Mouse (Mus musculus) limb, embryonic 15.5 days (tissue): ENCODE measurements at regions not wholly inside any gene's neighbourhood (a gene's known extent, or its start where the extent isn't known, plus 50 kb on each side); places are given as distances from the start of the nearest gene placed in this dataset.

Source experiments
- ATAC-seq: fragments of 200-750 bp; cut with Nextera tagmentation; 2 replicates; pipeline ENCODE4 v1.8.0; 2017; ENCODE audit warnings: low read depth, moderate TSS enrichment; ENCODE audit not compliant: insufficient number of reproducible peaks, low FRiP score, low TSS enrichment
- H3K27ac ChIP-seq: fragments of 300-500 bp; sonication (generic); 2 replicates; pipeline ENCODE4 v1.5.1; 2015; ENCODE audit warnings: moderate library complexity, mild to moderate bottlenecking, inconsistent platforms
- H3K27me3 ChIP-seq: fragments of 300-500 bp; sonication (generic); 2 replicates; pipeline ENCODE4 v1.6.1; 2015; ENCODE audit warnings: inconsistent platforms
- H3K36me3 ChIP-seq: fragments of 300-500 bp; sonication (generic); 2 replicates; pipeline ENCODE4 v1.6.1; 2015; ENCODE audit warnings: inconsistent platforms
- H3K4me1 ChIP-seq: fragments of 300-500 bp; sonication (generic); 2 replicates; pipeline ENCODE4 v1.6.1; 2015; ENCODE audit warnings: inconsistent platforms
- H3K4me2 ChIP-seq: fragments of 300-500 bp; sonication (generic); 2 replicates; pipeline ENCODE4 v1.6.1; 2015; ENCODE audit warnings: mild to moderate bottlenecking, inconsistent platforms
- H3K4me3 ChIP-seq: fragments of 300-500 bp; sonication (generic); 2 replicates; pipeline ENCODE4 v1.5.1; 2015; ENCODE audit warnings: mild to moderate bottlenecking, inconsistent platforms
- H3K9ac ChIP-seq: fragments of 300-500 bp; sonication (generic); 2 replicates; pipeline ENCODE4 v1.6.1; 2015; ENCODE audit warnings: inconsistent platforms
- H3K9me3 ChIP-seq: fragments of 300-500 bp; sonication (generic); 2 replicates; pipeline ENCODE4 v1.6.1; 2016; ENCODE audit warnings: inconsistent platforms
- WGBS: fragments of 180-500 bp; shearing (Covaris S2); methylation state at CpG from one replicate; pipeline ENCODE4 v1.1.7; 2015; 5-methylcytosine and 5-hydroxymethylcytosine counted together

- no peak for ATAC-seq
- Histone ChIP-seq H3K4me2 (no peak overlapping the region), H3K36me3 (no peaks in the 10 kb centered on the region), H3K9me3 (no peaks in the 10 kb centered on the region), H3K9ac (no peak overlapping the region), H3K4me1 (no peaks in the 10 kb centered on the region), H3K4me3 (no peak overlapping the region), H3K27me3 (no peaks in the 10 kb centered on the region), H3K27ac (no peak overlapping the region)
- 74% methylated on average over 8 of the region's 8 CpGs for WGBS
Observed at GRCm38 (mm10) chr10:83906751-83907150, 184.1 kb downstream of the 1500009L16Rik start.

GRCm38 (mm10) chr10:83910649-83911370, 188.1 kb downstream of the 1500009L16Rik start:
- Histone ChIP-seq H3K36me3 (no peaks in the 10 kb centered on the region), H3K9me3 (no peaks in the 10 kb centered on the region), H3K27ac (no peak overlapping the region), H3K9ac (no peak overlapping the region), H3K4me3 (no peak overlapping the region), H3K4me1 (peaks cover 13% of the 10 kb centered on the region), H3K27me3 (no peaks in the 10 kb centered on the region), H3K4me2 (no peak overlapping the region)
- 77% methylated on average over 10 of the region's 10 CpGs for WGBS
- no peak for ATAC-seq

- Histone ChIP-seq H3K4me1 (peaks cover 14% of the 10 kb centered on the region), H3K9me3 (no peaks in the 10 kb centered on the region), H3K27me3 (no peaks in the 10 kb centered on the region), H3K27ac (peak overlapping the region; percentile 51), H3K9ac (no peak overlapping the region), H3K4me2 (no peak overlapping the region), H3K36me3 (no peaks in the 10 kb centered on the region), H3K4me3 (no peak overlapping the region)
- no peak for ATAC-seq
- 16% methylated on average over 12 of the region's 12 CpGs for WGBS
Observed at GRCm38 (mm10) chr10:83914401-83915132, 191.9 kb downstream of the 1500009L16Rik start.

- Histone ChIP-seq H3K4me1 (peaks cover 14% of the 10 kb centered on the region), H3K4me3 (no peak overlapping the region), H3K4me2 (no peak overlapping the region), H3K27ac (peak overlapping the region; percentile 51), H3K27me3 (no peaks in the 10 kb centered on the region), H3K9me3 (no peaks in the 10 kb centered on the region), H3K36me3 (no peaks in the 10 kb centered on the region), H3K9ac (no peak overlapping the region)
- WGBS, result 18% methylated on average over 9 of the region's 9 CpGs
- no peak for ATAC-seq
Observed at GRCm38 (mm10) chr10:83915133-83915730, 192.6 kb downstream of the 1500009L16Rik start.

- 29% methylated on average over 4 of the region's 4 CpGs for WGBS
- H3K4me2 ChIP-seq, result no peak overlapping the region
- H3K27me3 ChIP-seq, result no peaks in the 10 kb centered on the region
- no peaks in the 10 kb centered on the region for H3K9me3 ChIP-seq
- peaks cover 5% of the 10 kb centered on the region for H3K4me1 ChIP-seq
- no peak overlapping the region for H3K4me3 ChIP-seq
- ATAC-seq, result no peak
- peak overlapping the region; percentile 74 for H3K27ac ChIP-seq
- H3K9ac ChIP-seq, result no peak overlapping the region
- no peaks in the 10 kb centered on the region for H3K36me3 ChIP-seq
Observed at GRCm38 (mm10) chr10:83926990-83927389, 204.3 kb downstream of the 1500009L16Rik start.

- no peak overlapping the region for H3K4me2 ChIP-seq
- no peak overlapping the region for H3K9ac ChIP-seq
- ATAC-seq, result no peak
- no peaks in the 10 kb centered on the region for H3K9me3 ChIP-seq
- WGBS, result 50% methylated on average over 2 of the region's 2 CpGs
- no peaks in the 10 kb centered on the region for H3K27me3 ChIP-seq
- peak overlapping the region; percentile 74 for H3K27ac ChIP-seq
- H3K36me3 ChIP-seq, result no peaks in the 10 kb centered on the region
- no peak overlapping the region for H3K4me3 ChIP-seq
- H3K4me1 ChIP-seq, result peaks cover 5% of the 10 kb centered on the region
Observed at GRCm38 (mm10) chr10:83927554-83927953, 204.9 kb downstream of the 1500009L16Rik start.

GRCm38 (mm10) chr10:83931758-83932157, 209.1 kb downstream of the 1500009L16Rik start:
- Histone ChIP-seq H3K4me3 (no peak overlapping the region), H3K27ac (no peak overlapping the region), H3K9me3 (no peaks in the 10 kb centered on the region), H3K4me2 (no peak overlapping the region), H3K4me1 (peaks cover 7% of the 10 kb centered on the region), H3K36me3 (no peaks in the 10 kb centered on the region), H3K9ac (no peak overlapping the region), H3K27me3 (no peaks in the 10 kb centered on the region)
- no peak for ATAC-seq
- 79% methylated on average over 3 of the region's 3 CpGs for WGBS

- H3K4me3 ChIP-seq, result no peak overlapping the region
- 0 out of 2 replicates have a peak, but pooled peaks cover 7% of the 10 kb centered on the region for H3K4me1 ChIP-seq
- no peak overlapping the region for H3K27ac ChIP-seq
- no peaks in the 10 kb centered on the region for H3K27me3 ChIP-seq
- no peak overlapping the region for H3K4me2 ChIP-seq
- 72% methylated on average over 7 of the region's 7 CpGs for WGBS
- H3K9ac ChIP-seq, result no peak overlapping the region
- ATAC-seq, result no peak
- no peaks in the 10 kb centered on the region for H3K36me3 ChIP-seq
- H3K9me3 ChIP-seq, result no peaks in the 10 kb centered on the region
Observed at GRCm38 (mm10) chr10:83933201-83933600, 210.5 kb downstream of the 1500009L16Rik start.

GRCm38 (mm10) chr10:83934498-83934897, 211.8 kb downstream of the 1500009L16Rik start:
- H3K36me3 ChIP-seq, result no peaks in the 10 kb centered on the region
- H3K4me1 ChIP-seq, result 0 out of 2 replicates have a peak, but pooled peaks cover 7% of the 10 kb centered on the region
- WGBS, result 69% methylated on average over 3 of the region's 3 CpGs
- H3K9ac ChIP-seq, result no peak overlapping the region
- no peak for ATAC-seq
- no peaks in the 10 kb centered on the region for H3K9me3 ChIP-seq
- no peak overlapping the region for H3K27ac ChIP-seq
- no peak overlapping the region for H3K4me3 ChIP-seq
- H3K4me2 ChIP-seq, result no peak overlapping the region
- H3K27me3 ChIP-seq, result no peaks in the 10 kb centered on the region

GRCm38 (mm10) chr10:83937168-83937567, 214.5 kb downstream of the 1500009L16Rik start:
- no peak overlapping the region for H3K9ac ChIP-seq
- no peak overlapping the region for H3K4me2 ChIP-seq
- no peaks in the 10 kb centered on the region for H3K9me3 ChIP-seq
- 55% methylated on average over 9 of the region's 9 CpGs for WGBS
- H3K27ac ChIP-seq, result no peak overlapping the region
- no peaks in the 10 kb centered on the region for H3K27me3 ChIP-seq
- H3K36me3 ChIP-seq, result no peaks in the 10 kb centered on the region
- ATAC-seq, result no peak
- H3K4me3 ChIP-seq, result no peak overlapping the region
- 0 out of 2 replicates have a peak, but pooled peaks cover 7% of the 10 kb centered on the region for H3K4me1 ChIP-seq

- no peak for ATAC-seq
- no peaks in the 10 kb centered on the region for H3K27me3 ChIP-seq
- 26% methylated on average over 3 of the region's 3 CpGs for WGBS
- H3K9me3 ChIP-seq, result no peaks in the 10 kb centered on the region
- no peak overlapping the region for H3K9ac ChIP-seq
- H3K27ac ChIP-seq, result no peak overlapping the region
- peaks cover 9% of the 10 kb centered on the region; the same call in 1 of the 2 replicates for H3K4me1 ChIP-seq
- no peak overlapping the region for H3K4me2 ChIP-seq
- H3K36me3 ChIP-seq, result no peaks in the 10 kb centered on the region
- no peak overlapping the region for H3K4me3 ChIP-seq
Observed at GRCm38 (mm10) chr10:83942101-83942500, 219.4 kb downstream of the 1500009L16Rik start.

GRCm38 (mm10) chr10:83944158-83944557, 221.5 kb downstream of the 1500009L16Rik start:
- Histone ChIP-seq H3K4me1 (peaks cover 7% of the 10 kb centered on the region; the same call in 1 of the 2 replicates), H3K36me3 (no peaks in the 10 kb centered on the region), H3K9ac (no peak overlapping the region), H3K4me2 (no peak overlapping the region), H3K9me3 (no peaks in the 10 kb centered on the region), H3K27me3 (no peaks in the 10 kb centered on the region), H3K27ac (no peak overlapping the region), H3K4me3 (no peak overlapping the region)
- ATAC-seq, result no peak
- WGBS, result 81% methylated on average over 1 of the region's 1 CpGs
